ENCODE assay signal across 8 mouse cellular contexts in genomic region chr9:121000641-121001320, GRCm38 (mm10).
DNase-seq lines count a peak whose midpoint lies in the region; ATAC-seq lines count a peak whose summit lies in the region.

No protein-coding gene starts in this region.

- H3K4me1 ChIP-seq in forebrain, embryonic 14.5 days (ENCODE audit: control insufficient read depth, insufficient read depth, low read length) = peaks cover 13% of the 10 kb centered on the region; the same call in 1 of the 2 replicates
- H3K4me1 ChIP-seq in forebrain, embryonic 10.5 days = peaks cover 11% of the 10 kb centered on the region

- peak overlapping the region; percentile 1; the same call in 1 of the 2 replicates for H3K27ac ChIP-seq in forebrain, embryonic 14.5 days (ENCODE audit: low read depth, low read length)
- no peak overlapping the region for H3K27ac ChIP-seq in forebrain, embryonic 10.5 days

- no peaks in the 10 kb centered on the region for H3K36me3 ChIP-seq in forebrain, embryonic 14.5 days (ENCODE audit: control insufficient read depth, insufficient read depth, low read length)
- H3K36me3 ChIP-seq in forebrain, embryonic 10.5 days (replicated peaks) = no peaks in the 10 kb centered on the region

- H3K4me3 ChIP-seq in forebrain, embryonic 14.5 days (ENCODE audit: low read depth, low read length) = no peak overlapping the region
- H3K4me3 ChIP-seq in forebrain, embryonic 10.5 days = no peak overlapping the region

- 51% methylated on average over 7 of the region's 7 CpGs for WGBS in forebrain, embryonic 14.5 days
- WGBS in forebrain, embryonic 10.5 days = 82% methylated on average over 7 of the region's 7 CpGs

- no peaks in the 10 kb centered on the region for H3K9me3 ChIP-seq in forebrain, embryonic 14.5 days (replicated peaks; ENCODE audit: control insufficient read depth, low read length)
- no peaks in the 10 kb centered on the region for H3K9me3 ChIP-seq in forebrain, embryonic 10.5 days

- DNase-seq in forebrain, embryonic 14.5 days (ENCODE audit: low spot score) = peak; percentile 67
- DNase-seq in forebrain, embryonic 10.5 days (ENCODE audit: extremely low spot score, low spot score) = no peak
- peak; percentile 68 for DNase-seq in right cerebral cortex, adult 18-20 months
- DNase-seq in right cerebral cortex, postnatal 4 days = no peak
- DNase-seq in left cerebral cortex, postnatal 10 days (ENCODE audit: extremely low spot score in 1 of 2, low spot score in 2 of 2) = peak; percentile 55 to 58
- no peak for DNase-seq in thymus, postnatal 36 days
- DNase-seq in spleen, postnatal 36 days (ENCODE audit: low spot score in 2 of 2) = no peak
- DNase-seq in ovary, postnatal 14 days (ENCODE audit: low spot score) = no peak

- H3K4me2 ChIP-seq in forebrain, embryonic 14.5 days (ENCODE audit: low read length) = no peak overlapping the region

- no peak overlapping the region for H3K9ac ChIP-seq in forebrain, embryonic 14.5 days (ENCODE audit: low read length)

- intact Hi-C loops in left cerebral cortex, postnatal 10 days (cut with DNase I) = no loop called here

- peak; percentile 52 for ATAC-seq in forebrain, embryonic 14.5 days

- no peaks in the 10 kb centered on the region for H3K27me3 ChIP-seq in forebrain, embryonic 14.5 days (replicated peaks; ENCODE audit: control insufficient read depth, insufficient read depth, low read length)
- H3K27me3 ChIP-seq in forebrain, embryonic 10.5 days (ENCODE audit: poor library complexity, severe bottlenecking) = no peaks in the 10 kb centered on the region

Comparison
In these comparisons a context has a peak if more than half of its experiments do, and no peak if none do; other contexts are left out.
1. DNase-seq: peak in forebrain, embryonic 14.5 days (single experiment), right cerebral cortex, adult 18-20 months (single experiment) and left cerebral cortex, postnatal 10 days (2 of 2); none in forebrain, embryonic 10.5 days (single experiment), right cerebral cortex, postnatal 4 days (single experiment), thymus, postnatal 36 days (0 of 2), spleen, postnatal 36 days (0 of 2) and ovary, postnatal 14 days (single experiment).